8 mouse cellular contexts compared by ENCODE assay signal in genomic region chr10:52277564-52277963, GRCm38 (mm10). TPM values are rescaled to one million over a fixed set of nuclear protein-coding genes. Genes with fewer than 3 reads are reported as not detected.
A peak's percentile ranks its signal among the peaks of the same experiment; 100 is the strongest.
DNase-seq lines count a peak whose midpoint lies in the region; ATAC-seq and TF ChIP-seq lines count a peak whose summit lies in the region.
"Not testable (repeated sequence)": the region's sequence is repeated elsewhere in the genome, so short reads cannot be mapped to it uniquely, and the experiment has no call there.
"Had no signal": no experiment of that assay in that cellular context is flagged by ENCODE, and none has a peak within 500 bp of the region (broad histone marks: within the 10 kb centered on the region; RNA-seq: fewer than 3 reads in every experiment).

No protein-coding gene starts in this region.

- WGBS in intestine, embryonic 16.5 days, result 76% methylated on average over 8 of the region's 8 CpGs
- WGBS in limb, embryonic 12.5 days, result 82% methylated on average over 8 of the region's 8 CpGs
- WGBS in lung, embryonic 16.5 days, result 76% methylated on average over 8 of the region's 8 CpGs
- WGBS in stomach, embryonic 16.5 days, result 77% methylated on average over 8 of the region's 8 CpGs

- H3K4me3 ChIP-seq in E14TG2a.4 (replicated peaks; ENCODE audit: low read length) (peak overlapping the region; percentile 62), ES-E14 (ENCODE audit: insufficient read depth in 1 of 2, low read depth in 1 of 2, low read length in 2 of 2, poor library complexity in 1 of 2, severe bottlenecking in 1 of 2) (peak overlapping the region in 1 of 2 experiments; percentile 29; a peak in 2 of 4 replicates)
- H3K4me3 ChIP-seq in intestine, embryonic 16.5 days (ENCODE audit: low read length); limb, embryonic 12.5 days (replicated peaks); lung, embryonic 16.5 days (ENCODE audit: low read length); stomach, embryonic 16.5 days (replicated peaks; ENCODE audit: low read length): not testable (repeated sequence)

- not testable (repeated sequence) for DNase-seq in ES-E14 (ENCODE audit: low read depth, low spot score)
- DNase-seq in heart, adult 11 months, result peak; percentile 80

- H3K27ac ChIP-seq in ES-E14 (ENCODE audit: insufficient read depth, low read depth, low read length, poor library complexity, severe bottlenecking), result peak overlapping the region; percentile 99
- not testable (repeated sequence) for H3K27ac ChIP-seq in intestine, embryonic 16.5 days (ENCODE audit: low read length)
- 0 out of 2 replicates have a peak overlapping the region, but pooled peaks have one; percentile 37 for H3K27ac ChIP-seq in limb, embryonic 12.5 days
- H3K27ac ChIP-seq in lung, embryonic 16.5 days (ENCODE audit: low read length), result peak overlapping the region; percentile 72
- H3K27ac ChIP-seq in stomach, embryonic 16.5 days (ENCODE audit: low read length), result peak overlapping the region; percentile 58; the same call in 1 of the 2 replicates

- not testable (repeated sequence) for H3K4me2 ChIP-seq in intestine, embryonic 16.5 days (ENCODE audit: low read depth, low read length); limb, embryonic 12.5 days; stomach, embryonic 16.5 days (ENCODE audit: low read depth, low read length)
- H3K4me2 ChIP-seq in lung, embryonic 16.5 days (ENCODE audit: low read depth, low read length), result 0 out of 2 replicates have a peak overlapping the region, but pooled peaks have one; percentile 19

- ATAC-seq in intestine, embryonic 16.5 days, result peak; percentile 34
- not testable (repeated sequence) for ATAC-seq in limb, embryonic 12.5 days (ENCODE audit: insufficient number of reproducible peaks, insufficient read depth, low FRiP score, low TSS enrichment, low read depth); lung, embryonic 16.5 days (ENCODE audit: low read depth); stomach, embryonic 16.5 days (ENCODE audit: insufficient read depth, low FRiP score)

- not testable (repeated sequence) for TF ChIP-seq CTCF in E14TG2a.4 (conservative IDR thresholded peaks at IDR 0.05; ENCODE audit: low read length)

- H3K9me3 ChIP-seq in E14TG2a.4 (ENCODE audit: low read length); ES-E14 (ENCODE audit: control insufficient read depth, insufficient read depth, low read depth, low read length); intestine, embryonic 16.5 days (ENCODE audit: control insufficient read depth, low read length); limb, embryonic 12.5 days; lung, embryonic 16.5 days (ENCODE audit: control insufficient read depth, low read length); stomach, embryonic 16.5 days (replicated peaks; ENCODE audit: control insufficient read depth, low read length): not testable (repeated sequence)

- in situ Hi-C loops in ES-E14 (cut with MboI; ENCODE audit: low sequenced_read_pairs in 2 of 2, unreplicated experiment in 2 of 2), result not testable (repeated sequence)

- H3K9ac ChIP-seq in ES-E14 (ENCODE audit: insufficient read depth, low read depth, low read length, poor library complexity, severe bottlenecking), result peak overlapping the region; percentile 79
- H3K9ac ChIP-seq in intestine, embryonic 16.5 days (ENCODE audit: low read depth, low read length); limb, embryonic 12.5 days (replicated peaks); lung, embryonic 16.5 days (ENCODE audit: low read length); stomach, embryonic 16.5 days (ENCODE audit: low read length): not testable (repeated sequence)

- not testable (repeated sequence) for H3K27me3 ChIP-seq in E14TG2a.4 (ENCODE audit: insufficient read depth, low read length); intestine, embryonic 16.5 days (replicated peaks; ENCODE audit: control insufficient read depth, insufficient read depth, low read length); limb, embryonic 12.5 days; lung, embryonic 16.5 days (ENCODE audit: control insufficient read depth, insufficient read depth, low read depth, low read length); stomach, embryonic 16.5 days (ENCODE audit: control insufficient read depth, insufficient read depth, low read length)

- peaks cover 92% of the 10 kb centered on the region for H3K4me1 ChIP-seq in E14TG2a.4 (replicated peaks; ENCODE audit: low read depth, low read length)
- H3K4me1 ChIP-seq in ES-E14 (ENCODE audit: control insufficient read depth in 2 of 2, insufficient read depth in 2 of 2, low read length in 2 of 2, poor library complexity in 1 of 2), result peaks cover 40 to 43% of the 10 kb centered on the region in 2 experiments
- H3K4me1 ChIP-seq in intestine, embryonic 16.5 days (ENCODE audit: control insufficient read depth, insufficient read depth, low read length); stomach, embryonic 16.5 days (ENCODE audit: control insufficient read depth, insufficient read depth, low read length): not testable (repeated sequence)
- 0 out of 2 replicates have a peak, but pooled peaks cover 11% of the 10 kb centered on the region for H3K4me1 ChIP-seq in limb, embryonic 12.5 days (replicated peaks)
- peaks cover 22% of the 10 kb centered on the region for H3K4me1 ChIP-seq in lung, embryonic 16.5 days (replicated peaks; ENCODE audit: control insufficient read depth, insufficient read depth, low read length)

- peaks cover 12% of the 10 kb centered on the region for H3K36me3 ChIP-seq in E14TG2a.4 (ENCODE audit: insufficient read depth, low read length)
- H3K36me3 ChIP-seq in ES-E14 (ENCODE audit: control insufficient read depth, insufficient read depth, low read length, poor library complexity, severe bottlenecking); intestine, embryonic 16.5 days (ENCODE audit: control insufficient read depth, insufficient read depth, low read length); limb, embryonic 12.5 days; lung, embryonic 16.5 days (ENCODE audit: control insufficient read depth, insufficient read depth, low read length); stomach, embryonic 16.5 days (ENCODE audit: control insufficient read depth, insufficient read depth, low read length): not testable (repeated sequence)

RNA-seq across cellular contexts. Expression of gene Dcbld1, which starts 44.1 kb away (rescaled TPM):
- total RNA-seq in ES-E14 (2012; rRNA removed), result 32.5 and 33.2 TPM in 2 replicates
- 45.0 and 45.9 TPM in 2 replicates for polyA plus RNA-seq in intestine, embryonic 16.5 days (2015; fragmentation: Nextera tagmentation; extraction: Ambion mirVana)
- 28.9 and 29.0 TPM in 2 replicates for polyA plus RNA-seq in limb, embryonic 12.5 days (2016; fragmentation: Nextera tagmentation; extraction: Ambion mirVana)
- polyA plus RNA-seq in lung, embryonic 16.5 days (2015; fragmentation: Nextera tagmentation; extraction: Ambion mirVana), result 27.6 and 27.8 TPM in 2 replicates
- 33.2 and 36.6 TPM in 2 replicates for polyA plus RNA-seq in stomach, embryonic 16.5 days (2015; fragmentation: Nextera tagmentation; extraction: Ambion mirVana)
- polyA plus RNA-seq: G1E had no signal
